Mouse (Mus musculus): ENCODE results near the gene Ccr1. TPM values are rescaled to one million over a fixed set of nuclear protein-coding genes. Genes with fewer than 3 reads are reported as not detected.
"Not testable (repeated sequence)": the region's sequence is repeated elsewhere in the genome, so short reads cannot be mapped to it uniquely, and the experiment has no call there.

Ccr1 gene
- polyA plus RNA-seq, 1 experiment from 2014 or later = 1.8 TPM

DNA sequence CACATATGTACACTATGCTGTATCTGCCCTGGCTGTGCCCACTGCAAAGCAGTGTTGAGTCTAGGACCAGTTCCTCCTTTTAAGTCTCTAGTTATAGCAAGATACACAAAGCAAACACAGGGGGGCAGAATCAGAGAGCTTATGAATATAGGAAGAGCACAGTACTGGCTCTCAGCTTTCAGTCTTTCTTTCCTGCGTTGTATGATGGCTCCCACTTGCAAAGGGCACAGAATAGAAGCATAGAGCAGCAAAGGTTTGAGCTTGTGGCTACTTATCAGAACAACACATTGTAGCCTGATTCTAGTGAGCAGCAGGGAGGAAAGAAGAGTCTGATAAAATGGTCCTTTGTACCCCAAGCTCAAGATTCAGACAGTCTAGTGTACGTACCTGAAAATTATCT lies 17.7 kb upstream of the Ccr1 start:
- no peak overlapping the region for H3K4me2 ChIP-seq (ENCODE audit: low read depth, low read length)
- ATAC-seq (replicated peaks; ENCODE audit: extremely low read depth, insufficient read depth, low FRiP score) = no peak
- H3K36me3 ChIP-seq (ENCODE audit: control insufficient read depth, insufficient read depth) = no peaks in the 10 kb centered on the region
- H3K9ac ChIP-seq (ENCODE audit: low read length) = no peak overlapping the region
- H3K27me3 ChIP-seq (ENCODE audit: control insufficient read depth, insufficient read depth, low read length) = no peaks in the 10 kb centered on the region
- no peaks in the 10 kb centered on the region for H3K4me1 ChIP-seq (ENCODE audit: control insufficient read depth, insufficient read depth, low read length)
- no peak overlapping the region for H3K27ac ChIP-seq (ENCODE audit: low read length)
- H3K9me3 ChIP-seq (replicated peaks; ENCODE audit: control insufficient read depth, low read length) = no peaks in the 10 kb centered on the region
- WGBS = 72% methylated on average over 2 of the region's 2 CpGs
- H3K4me3 ChIP-seq (ENCODE audit: low read length) = no peak overlapping the region

GRCm38 (mm10) chr9:123984943-123985342 lies 16.5 kb upstream of the Ccr1 start:
- no peaks in the 10 kb centered on the region for H3K4me1 ChIP-seq (ENCODE audit: control insufficient read depth, insufficient read depth, low read length)
- no peak overlapping the region for H3K27ac ChIP-seq (ENCODE audit: low read length)
- H3K9ac ChIP-seq (ENCODE audit: low read length) = no peak overlapping the region
- H3K4me2 ChIP-seq (ENCODE audit: low read depth, low read length) = no peak overlapping the region
- H3K4me3 ChIP-seq (ENCODE audit: low read length) = no peak overlapping the region
- ATAC-seq (replicated peaks; ENCODE audit: extremely low read depth, insufficient read depth, low FRiP score) = no peak
- H3K9me3 ChIP-seq (replicated peaks; ENCODE audit: control insufficient read depth, low read length) = no peaks in the 10 kb centered on the region
- no peaks in the 10 kb centered on the region for H3K27me3 ChIP-seq (ENCODE audit: control insufficient read depth, insufficient read depth, low read length)
- H3K36me3 ChIP-seq (ENCODE audit: control insufficient read depth, insufficient read depth) = no peaks in the 10 kb centered on the region

GRCm38 (mm10) chr9:123982720-123983119 lies 14.2 kb upstream of the Ccr1 start:
- Histone ChIP-seq H3K4me1 (ENCODE audit: control insufficient read depth, insufficient read depth, low read length) (no peaks in the 10 kb centered on the region), H3K9me3 (replicated peaks; ENCODE audit: control insufficient read depth, low read length) (no peaks in the 10 kb centered on the region), H3K27ac (ENCODE audit: low read length) (no peak overlapping the region), H3K36me3 (ENCODE audit: control insufficient read depth, insufficient read depth) (no peaks in the 10 kb centered on the region), H3K27me3 (ENCODE audit: control insufficient read depth, insufficient read depth, low read length) (no peaks in the 10 kb centered on the region), H3K4me2 (ENCODE audit: low read depth, low read length) (no peak overlapping the region), H3K9ac (ENCODE audit: low read length) (no peak overlapping the region), H3K4me3 (ENCODE audit: low read length) (no peak overlapping the region)
- no peak for ATAC-seq (replicated peaks; ENCODE audit: extremely low read depth, insufficient read depth, low FRiP score)
- 56% methylated on average over 1 of the region's 1 CpGs for WGBS

DNA sequence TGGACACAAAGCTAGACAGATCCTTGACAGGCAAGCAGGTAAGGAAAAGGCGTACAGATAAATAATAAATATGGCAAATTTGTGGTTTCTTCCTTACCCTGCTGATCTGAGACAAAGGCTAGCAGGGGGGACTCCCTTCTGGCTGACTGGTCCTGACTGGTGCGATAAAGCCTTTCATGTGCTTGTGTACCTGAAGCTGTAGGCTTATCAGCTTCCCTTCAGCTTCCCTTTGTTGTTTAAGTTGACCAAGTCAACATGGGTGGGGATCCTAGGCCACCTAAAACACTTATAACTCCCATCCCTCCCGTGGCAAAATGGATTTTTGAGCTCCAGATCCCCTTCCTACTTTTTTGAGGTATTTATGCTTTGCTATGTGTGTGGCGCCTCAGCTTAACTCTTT lies 13.4 kb upstream of the Ccr1 start:
- Histone ChIP-seq H3K4me1 (ENCODE audit: control insufficient read depth, insufficient read depth, low read length) (no peaks in the 10 kb centered on the region), H3K4me2 (ENCODE audit: low read depth, low read length) (no peak overlapping the region), H3K27me3 (ENCODE audit: control insufficient read depth, insufficient read depth, low read length) (no peaks in the 10 kb centered on the region), H3K9me3 (replicated peaks; ENCODE audit: control insufficient read depth, low read length) (no peaks in the 10 kb centered on the region), H3K9ac (ENCODE audit: low read length) (no peak overlapping the region), H3K27ac (ENCODE audit: low read length) (no peak overlapping the region), H3K4me3 (ENCODE audit: low read length) (no peak overlapping the region), H3K36me3 (ENCODE audit: control insufficient read depth, insufficient read depth) (no peaks in the 10 kb centered on the region)
- no peak for ATAC-seq (replicated peaks; ENCODE audit: extremely low read depth, insufficient read depth, low FRiP score)
- 70% methylated on average over 4 of the region's 4 CpGs for WGBS

DNA sequence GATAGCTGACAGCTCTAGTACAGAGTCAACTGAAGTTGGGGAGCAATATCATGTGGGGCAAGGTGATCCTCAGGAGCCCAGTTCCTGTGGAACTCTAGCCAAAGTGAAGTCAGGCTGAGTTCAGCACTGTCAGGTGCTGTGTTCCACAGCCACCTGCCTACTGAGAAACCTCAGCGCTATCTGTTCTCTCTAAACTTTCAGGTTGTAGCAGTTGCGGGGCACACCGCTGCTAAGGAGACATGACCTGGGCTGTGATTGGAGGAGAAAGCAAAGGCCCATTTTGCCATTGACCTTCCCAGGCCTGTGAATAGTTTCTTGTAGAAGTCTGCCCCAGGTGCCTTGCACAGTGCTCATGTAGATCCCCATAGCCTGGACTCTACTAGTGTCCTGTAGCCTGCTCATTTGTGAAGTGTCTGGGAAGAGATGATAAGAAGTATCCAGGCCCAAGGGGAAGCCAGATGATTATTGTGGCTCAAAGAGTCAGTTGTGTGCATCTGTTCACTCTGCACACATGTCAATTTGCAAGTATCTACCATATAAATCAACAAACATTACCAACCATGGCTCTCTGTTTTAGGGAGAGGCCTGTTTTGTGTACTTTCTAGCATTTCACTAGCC lies 12.5 kb upstream of the Ccr1 start:
- H3K27ac ChIP-seq (ENCODE audit: low read length); H3K9ac ChIP-seq (ENCODE audit: low read length); H3K4me2 ChIP-seq (ENCODE audit: low read depth, low read length); H3K9me3 ChIP-seq (replicated peaks; ENCODE audit: control insufficient read depth, low read length); H3K4me3 ChIP-seq (ENCODE audit: low read length); H3K4me1 ChIP-seq (ENCODE audit: control insufficient read depth, insufficient read depth, low read length); ATAC-seq (replicated peaks; ENCODE audit: extremely low read depth, insufficient read depth, low FRiP score); H3K27me3 ChIP-seq (ENCODE audit: control insufficient read depth, insufficient read depth, low read length); H3K36me3 ChIP-seq (ENCODE audit: control insufficient read depth, insufficient read depth): not testable (repeated sequence)
- WGBS = no CpG with 5 or more reads among the region's 3 CpGs

DNA sequence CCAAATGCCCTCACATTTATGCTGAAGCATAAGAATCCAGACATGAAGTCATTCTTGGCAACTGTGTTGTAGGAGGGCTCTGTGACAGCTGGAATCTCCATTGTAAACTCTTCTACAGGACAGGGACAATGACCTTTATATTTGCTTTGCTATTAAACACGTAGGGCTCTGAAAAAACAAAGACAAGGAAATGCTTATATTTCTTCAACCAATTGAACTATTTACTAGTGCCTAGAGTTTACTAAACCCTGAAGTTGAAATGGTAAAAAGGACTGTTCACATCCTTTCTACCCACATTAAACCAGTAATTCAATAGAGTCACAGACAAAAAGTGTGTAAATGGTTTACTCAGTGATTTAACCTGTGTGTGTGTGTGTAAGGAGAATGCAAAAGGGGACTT lies 9.8 kb upstream of the Ccr1 start, which contains the start of gene Ccr1l1:
Gene Ccr1l1 (minus strand): TSS at position 101 of the 400 bp plus-strand sequence.
- Histone ChIP-seq H3K9me3 (replicated peaks; ENCODE audit: control insufficient read depth, low read length) (no peaks in the 10 kb centered on the region), H3K4me3 (ENCODE audit: low read length) (no peak within 1 kb of the TSS), H3K27me3 (ENCODE audit: control insufficient read depth, insufficient read depth, low read length) (no peaks in the 10 kb centered on the region), H3K9ac (ENCODE audit: low read length) (no peak within 1 kb of the TSS), H3K27ac (ENCODE audit: low read length) (no peak within 1 kb of the TSS), H3K36me3 (ENCODE audit: control insufficient read depth, insufficient read depth) (no peaks in the 10 kb centered on the region), H3K4me1 (ENCODE audit: control insufficient read depth, insufficient read depth, low read length) (no peaks in the 10 kb centered on the region), H3K4me2 (ENCODE audit: low read depth, low read length) (no peak within 1 kb of the TSS)
- no peak for ATAC-seq (replicated peaks; ENCODE audit: extremely low read depth, insufficient read depth, low FRiP score)
- WGBS = 60% methylated on average over 1 of the region's 1 CpGs

DNA sequence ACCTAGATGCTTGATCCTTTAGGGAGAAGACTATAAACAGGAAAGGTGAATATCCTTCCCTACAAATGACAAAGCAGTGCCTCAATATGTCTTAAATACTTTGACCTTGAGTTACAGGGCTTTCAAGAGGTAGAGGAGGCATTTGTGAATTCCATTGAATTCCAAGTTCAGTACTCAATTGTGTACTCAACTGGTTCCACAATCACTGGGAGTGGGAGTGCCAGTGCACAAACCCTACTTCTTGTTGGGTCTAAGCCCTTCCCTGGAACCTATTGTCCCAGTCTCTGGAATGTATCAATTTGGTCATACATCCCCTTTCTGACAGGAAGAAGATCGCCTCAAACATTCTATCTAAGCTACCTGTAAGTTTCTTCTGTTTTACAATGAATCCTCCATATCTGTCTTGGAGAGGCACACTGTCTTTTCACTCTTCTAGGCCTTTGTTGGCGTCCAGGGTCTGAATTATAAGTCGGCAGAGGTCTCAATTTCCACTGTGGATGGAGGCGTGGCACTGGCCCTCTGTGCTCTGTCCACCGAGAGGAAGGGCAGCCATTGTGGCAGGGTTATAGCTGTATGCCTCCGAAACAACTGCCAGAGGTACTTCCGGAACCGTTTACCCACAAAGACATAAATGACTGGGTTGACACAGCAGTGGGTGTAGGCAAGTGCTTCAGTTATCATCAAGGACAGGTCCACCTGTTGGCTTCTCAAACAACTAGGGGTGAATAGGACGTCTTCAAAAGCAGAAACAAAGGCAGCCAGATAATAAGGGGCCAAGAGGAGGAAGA lies 8.6 kb upstream of the Ccr1 start:
- no peaks in the 10 kb centered on the region for H3K27me3 ChIP-seq (ENCODE audit: control insufficient read depth, insufficient read depth, low read length)
- 74% methylated on average over 9 of the region's 9 CpGs for WGBS
- H3K9me3 ChIP-seq (replicated peaks; ENCODE audit: control insufficient read depth, low read length) = no peaks in the 10 kb centered on the region
- no peaks in the 10 kb centered on the region for H3K4me1 ChIP-seq (ENCODE audit: control insufficient read depth, insufficient read depth, low read length)
- H3K9ac ChIP-seq (ENCODE audit: low read length) = no peak overlapping the region
- ATAC-seq (replicated peaks; ENCODE audit: extremely low read depth, insufficient read depth, low FRiP score) = no peak
- no peak overlapping the region for H3K27ac ChIP-seq (ENCODE audit: low read length)
- no peak overlapping the region for H3K4me3 ChIP-seq (ENCODE audit: low read length)
- H3K36me3 ChIP-seq (ENCODE audit: control insufficient read depth, insufficient read depth) = no peaks in the 10 kb centered on the region
- H3K4me2 ChIP-seq (ENCODE audit: low read depth, low read length) = no peak overlapping the region

DNA sequence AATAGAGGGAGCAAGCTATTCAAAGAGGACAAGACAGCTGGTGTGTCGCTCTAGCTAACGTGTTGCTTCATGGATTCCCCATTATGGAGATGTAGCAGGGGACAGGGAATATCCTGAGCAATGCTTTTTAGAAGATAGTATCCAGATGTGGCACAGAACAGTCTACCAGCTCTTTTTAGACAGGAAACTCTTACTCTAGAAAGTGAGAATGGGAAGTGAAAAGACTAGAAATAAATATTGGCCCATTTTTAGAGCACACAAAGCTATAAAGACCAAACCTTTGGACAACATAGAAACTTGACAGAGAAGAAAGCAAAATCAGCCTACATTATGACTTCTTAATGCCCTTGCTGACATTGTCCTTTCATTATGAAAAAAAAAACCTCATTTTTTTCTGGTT lies 7.1 kb upstream of the Ccr1 start:
- ATAC-seq (replicated peaks; ENCODE audit: extremely low read depth, insufficient read depth, low FRiP score) = no peak
- no peak overlapping the region for H3K27ac ChIP-seq (ENCODE audit: low read length)
- H3K9me3 ChIP-seq (replicated peaks; ENCODE audit: control insufficient read depth, low read length) = no peaks in the 10 kb centered on the region
- H3K4me1 ChIP-seq (ENCODE audit: control insufficient read depth, insufficient read depth, low read length) = no peaks in the 10 kb centered on the region
- WGBS = 64% methylated on average over 2 of the region's 2 CpGs
- no peak overlapping the region for H3K9ac ChIP-seq (ENCODE audit: low read length)
- no peaks in the 10 kb centered on the region for H3K27me3 ChIP-seq (ENCODE audit: control insufficient read depth, insufficient read depth, low read length)
- no peaks in the 10 kb centered on the region for H3K36me3 ChIP-seq (ENCODE audit: control insufficient read depth, insufficient read depth)
- no peak overlapping the region for H3K4me3 ChIP-seq (ENCODE audit: low read length)
- H3K4me2 ChIP-seq (ENCODE audit: low read depth, low read length) = no peak overlapping the region

GRCm38 (mm10) chr9:123966858-123967495 lies 1.5 kb downstream of the Ccr1 start:
- not testable (repeated sequence) for H3K9ac ChIP-seq (ENCODE audit: low read length); H3K27ac ChIP-seq (ENCODE audit: low read length); H3K9me3 ChIP-seq (replicated peaks; ENCODE audit: control insufficient read depth, low read length); H3K27me3 ChIP-seq (ENCODE audit: control insufficient read depth, insufficient read depth, low read length); H3K4me3 ChIP-seq (ENCODE audit: low read length); ATAC-seq (replicated peaks; ENCODE audit: extremely low read depth, insufficient read depth, low FRiP score); H3K4me1 ChIP-seq (ENCODE audit: control insufficient read depth, insufficient read depth, low read length); H3K36me3 ChIP-seq (ENCODE audit: control insufficient read depth, insufficient read depth); H3K4me2 ChIP-seq (ENCODE audit: low read depth, low read length)
- 88% methylated on average over 1 of the region's 4 CpGs for WGBS
